Mouse (Mus musculus) olfactory bulb, adult 2 months (tissue): Measurements from ENCODE around the gene Gtpbp2. TPM values are rescaled to one million over a fixed set of nuclear protein-coding genes. Genes with fewer than 3 reads are reported as not detected.
A peak's percentile ranks its signal among the peaks of the same experiment; 100 is the strongest.

Experiments used
- H3K27ac ChIP-seq: fragments of 200-500 bp; 2 replicates; pipeline ENCODE4 v1.5.1; 2012; ENCODE audit warnings: low read depth, low read length; ENCODE audit not compliant: insufficient read depth
- H3K4me1 ChIP-seq: fragments of 200-500 bp; 2 replicates; pipeline ENCODE4 v1.6.1; 2012; ENCODE audit warnings: low read length; ENCODE audit not compliant: control insufficient read depth, insufficient read depth
- H3K4me3 ChIP-seq: fragments of 200-500 bp; 2 replicates; pipeline ENCODE4 v1.5.1; 2012; ENCODE audit warnings: mild to moderate bottlenecking, low read depth, low read length, moderate library complexity; ENCODE audit not compliant: insufficient read depth
- CTCF ChIP-seq: fragments of 200-500 bp; IDR thresholded peaks from 2 replicates; pipeline ENCODE4 v1.5.1; 2012; ENCODE audit warnings: low read depth, mild to moderate bottlenecking, low read length, moderate library complexity; ENCODE audit not compliant: insufficient read depth
- POLR2A ChIP-seq: fragments of 200-500 bp; IDR thresholded peaks from 2 replicates; pipeline ENCODE4 v1.6.1; 2012; ENCODE audit warnings: mild to moderate bottlenecking, low read depth, low read length, moderate library complexity; ENCODE audit not compliant: insufficient read depth
- WGBS: fragments of 180-500 bp; shearing (Covaris S2); methylation state at CpG from one replicate; pipeline ENCODE4 v1.1.7; 2018; 5-methylcytosine and 5-hydroxymethylcytosine counted together
- polyA plus RNA-seq: library from polyadenylated mRNA; stranded (reverse); fragments of >200 nt; gene quantifications from 2 replicates; pipeline ENCODE4 v1.2.4, GENCODE M21; 2012; ENCODE audit warnings: low replicate concordance; ENCODE audit not compliant: missing spikeins, insufficient read depth, insufficient read length

Gene Gtpbp2
- polyA plus RNA-seq: not detected in 2 replicates

DNA sequence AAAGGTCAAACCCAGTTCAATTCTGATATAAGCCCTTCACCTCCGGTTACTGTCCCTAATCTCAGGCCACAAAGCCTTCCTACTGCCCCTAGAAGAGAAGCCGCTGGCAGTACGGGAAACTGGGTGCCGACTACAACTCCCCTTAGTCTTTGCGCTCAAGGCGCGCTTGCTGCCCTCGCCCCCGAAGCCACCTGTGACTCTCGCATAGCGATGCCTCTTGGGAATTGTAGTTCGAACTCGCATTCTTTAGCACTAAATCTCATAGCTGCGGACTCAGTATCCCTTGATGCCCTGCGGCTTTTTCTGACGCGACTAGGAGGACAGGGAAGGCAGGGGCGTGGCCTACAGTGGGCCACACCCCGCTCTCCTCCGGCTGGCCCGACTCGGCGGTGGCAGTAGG lies at the start of gene Gtpbp2:
Gene Gtpbp2, plus strand, starts transcription at position 347 of the 400 bp plus-strand sequence.
- H3K27ac ChIP-seq: peak within 1 kb of the TSS; percentile 74
- TF ChIP-seq CTCF (no peak), POLR2A (no peak)
- 0% methylated on average over 23 of the region's 23 CpGs for WGBS
- peak within 1 kb of the TSS; percentile 74 for H3K4me3 ChIP-seq
- peaks cover 12% of the 10 kb centered on the region for H3K4me1 ChIP-seq

DNA sequence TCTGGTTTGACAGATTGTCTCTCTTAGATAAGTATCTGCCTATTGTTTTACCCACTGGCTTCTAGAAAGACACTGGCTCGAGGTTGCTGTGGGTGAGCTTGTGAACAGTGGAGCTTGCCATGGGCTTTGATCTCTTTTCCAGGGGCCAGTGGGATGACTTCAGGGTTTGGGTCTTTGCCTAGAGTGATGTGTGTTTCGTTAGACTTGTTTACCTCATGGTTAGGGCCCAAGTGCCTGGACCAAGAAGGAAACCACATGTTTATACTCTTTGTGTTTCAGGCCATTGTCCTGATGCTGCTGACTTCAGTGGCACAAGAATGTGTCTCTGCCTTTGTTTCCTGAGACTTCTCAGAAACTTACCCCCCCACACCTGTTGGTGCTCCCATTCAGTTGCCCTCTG lies 45.3 kb upstream of the Gtpbp2 start:
- no peak for TF ChIP-seq POLR2A
- TF ChIP-seq CTCF: no peak
- no peak overlapping the region for H3K4me3 ChIP-seq
- 48% methylated on average over 2 of the region's 2 CpGs for WGBS
- H3K27ac ChIP-seq: no peak overlapping the region
- H3K4me1 ChIP-seq: peaks cover 10% of the 10 kb centered on the region; the same call in 1 of the 2 replicates

DNA sequence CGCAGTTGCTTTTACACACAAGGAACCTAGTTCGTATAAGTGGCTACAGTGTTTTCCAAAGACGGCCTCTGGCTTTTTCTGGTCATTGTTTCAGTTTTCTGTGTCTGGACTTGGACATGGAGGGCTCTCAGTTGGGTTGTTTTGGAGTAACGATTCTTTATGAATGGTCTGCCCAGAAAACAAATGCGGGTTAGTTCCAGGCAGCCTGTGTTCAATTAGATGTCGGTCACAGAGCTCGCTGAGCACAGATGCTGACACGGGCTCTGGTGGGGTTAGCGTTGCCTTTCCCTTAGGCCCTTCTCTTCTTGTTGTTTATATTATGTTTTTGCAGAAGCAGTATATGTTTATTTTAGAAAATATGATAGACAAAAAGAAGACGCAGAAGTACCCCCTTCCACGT lies 44.7 kb upstream of the Gtpbp2 start:
- Histone ChIP-seq H3K4me3 (no peak overlapping the region), H3K4me1 (peaks cover 10% of the 10 kb centered on the region; the same call in 1 of the 2 replicates), H3K27ac (no peak overlapping the region)
- 55% methylated on average over 11 of the region's 11 CpGs for WGBS
- no peak for TF ChIP-seq POLR2A
- TF ChIP-seq CTCF: no peak

DNA sequence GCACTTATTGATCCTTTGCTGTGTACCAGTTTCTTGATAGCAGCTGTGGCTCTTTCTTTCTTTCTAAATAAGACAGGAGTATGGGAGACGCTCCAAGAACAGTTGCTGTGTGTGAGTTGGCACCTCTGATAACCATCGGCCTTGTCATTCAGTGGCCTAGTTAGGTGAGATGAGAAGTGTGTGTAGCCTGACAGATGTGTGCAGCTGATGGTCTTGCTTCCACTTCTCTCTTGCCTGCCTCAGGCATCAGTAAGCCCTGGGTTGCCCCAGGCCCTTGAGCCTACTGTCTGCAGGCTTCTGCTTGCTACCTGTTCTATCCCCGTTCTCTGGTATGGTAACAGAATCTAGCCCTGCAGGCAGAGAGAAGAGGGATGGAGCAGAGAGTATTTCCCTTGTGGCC lies 44.0 kb upstream of the Gtpbp2 start:
- Histone ChIP-seq H3K4me1 (peaks cover 10% of the 10 kb centered on the region; the same call in 1 of the 2 replicates), H3K27ac (no peak overlapping the region), H3K4me3 (no peak overlapping the region)
- no peak for TF ChIP-seq CTCF
- no peak for TF ChIP-seq POLR2A
- 66% methylated on average over 3 of the region's 3 CpGs for WGBS

DNA sequence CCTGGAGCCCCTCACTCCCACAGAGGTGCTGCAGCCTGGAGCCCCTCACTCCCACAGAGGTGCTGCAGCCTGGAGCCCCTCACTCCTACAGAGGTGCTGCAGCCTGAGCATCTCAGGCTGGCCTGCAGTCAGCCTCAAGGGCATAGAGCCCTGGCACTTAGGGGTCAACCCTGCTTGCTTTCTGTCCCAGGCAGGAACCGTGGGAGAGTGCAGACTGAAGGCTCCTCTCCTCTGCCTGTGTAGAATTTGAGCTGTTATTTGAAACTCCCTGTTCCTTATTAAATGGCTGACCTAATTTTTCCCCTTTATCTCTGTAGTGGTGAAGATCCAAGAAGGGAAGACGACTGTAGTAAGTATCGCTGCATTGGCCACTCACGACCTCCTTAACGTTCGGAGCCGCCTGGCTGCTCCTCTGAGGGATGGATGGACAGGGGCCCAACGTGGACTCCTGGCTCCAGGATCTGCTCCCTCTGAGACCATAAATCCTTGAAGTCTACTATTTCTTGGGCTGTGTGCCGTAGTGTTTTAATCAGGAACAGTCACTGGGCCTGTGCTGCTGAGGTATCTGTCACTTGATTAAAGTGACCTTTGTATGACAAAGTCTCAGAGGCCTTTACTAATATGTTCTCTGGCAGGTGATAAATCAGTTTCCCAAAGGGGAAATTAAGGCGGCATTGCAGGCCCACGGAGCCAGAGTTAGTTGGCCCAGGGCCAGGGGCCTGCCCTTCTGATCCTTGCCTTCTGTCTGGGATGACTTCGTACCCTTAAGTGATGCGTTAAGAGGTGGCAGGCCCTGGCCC lies 43.0 kb upstream of the Gtpbp2 start:
- H3K4me3 ChIP-seq: no peak overlapping the region
- H3K27ac ChIP-seq: no peak overlapping the region
- 75% methylated on average over 13 of the region's 13 CpGs for WGBS
- TF ChIP-seq POLR2A (no peak), CTCF (no peak)
- H3K4me1 ChIP-seq: peaks cover 10% of the 10 kb centered on the region; the same call in 1 of the 2 replicates

DNA sequence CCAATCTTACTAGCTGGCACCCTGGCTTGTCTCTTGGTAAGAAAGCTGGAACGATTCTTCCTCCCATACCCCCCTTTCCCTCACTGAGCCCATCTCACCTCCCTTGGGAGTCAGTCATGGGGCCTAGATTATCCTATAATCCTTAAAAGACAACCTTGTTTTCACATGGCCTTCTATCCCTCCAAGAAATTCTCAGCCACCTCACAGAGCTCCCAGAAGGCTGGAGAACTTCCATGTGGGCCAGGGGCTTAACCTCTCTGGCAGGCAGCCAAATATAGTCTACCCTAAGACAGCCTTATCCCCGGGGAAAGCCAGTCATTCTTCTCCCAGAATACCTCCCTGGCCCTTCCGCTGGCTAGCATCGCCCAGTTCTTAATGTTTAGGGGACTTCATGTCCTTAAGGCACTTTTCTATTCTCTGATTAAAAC lies 42.4 kb upstream of the Gtpbp2 start:
- no peak for TF ChIP-seq POLR2A
- no peak for TF ChIP-seq CTCF
- no peak overlapping the region for H3K4me3 ChIP-seq
- H3K4me1 ChIP-seq: peaks cover 10% of the 10 kb centered on the region; the same call in 1 of the 2 replicates
- 57% methylated on average over 4 of the region's 4 CpGs for WGBS
- no peak overlapping the region for H3K27ac ChIP-seq

DNA sequence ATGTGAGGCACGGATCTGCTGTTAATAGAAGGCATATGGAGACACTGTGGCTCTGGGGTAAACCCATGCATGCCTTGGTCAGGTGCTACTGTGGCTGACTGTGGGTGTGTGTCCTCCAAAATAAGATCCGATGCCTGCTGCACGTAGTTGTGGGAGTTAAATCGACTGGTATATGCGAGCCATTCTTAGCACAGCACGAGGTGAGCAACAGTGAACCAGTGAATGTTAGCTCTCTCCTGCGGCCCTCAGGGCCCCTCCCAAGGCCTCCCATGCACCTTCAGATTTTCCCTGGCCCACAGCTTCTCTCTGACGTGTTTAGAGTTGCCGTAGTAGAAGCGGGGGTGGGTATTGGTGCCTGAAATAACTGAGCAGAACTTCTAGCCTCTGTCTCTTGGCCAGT lies 41.2 kb upstream of the Gtpbp2 start:
- TF ChIP-seq CTCF (no peak), POLR2A (no peak)
- Histone ChIP-seq H3K4me3 (no peak overlapping the region), H3K4me1 (peaks cover 10% of the 10 kb centered on the region; the same call in 1 of the 2 replicates), H3K27ac (no peak overlapping the region)
- WGBS: 56% methylated on average over 10 of the region's 10 CpGs

DNA sequence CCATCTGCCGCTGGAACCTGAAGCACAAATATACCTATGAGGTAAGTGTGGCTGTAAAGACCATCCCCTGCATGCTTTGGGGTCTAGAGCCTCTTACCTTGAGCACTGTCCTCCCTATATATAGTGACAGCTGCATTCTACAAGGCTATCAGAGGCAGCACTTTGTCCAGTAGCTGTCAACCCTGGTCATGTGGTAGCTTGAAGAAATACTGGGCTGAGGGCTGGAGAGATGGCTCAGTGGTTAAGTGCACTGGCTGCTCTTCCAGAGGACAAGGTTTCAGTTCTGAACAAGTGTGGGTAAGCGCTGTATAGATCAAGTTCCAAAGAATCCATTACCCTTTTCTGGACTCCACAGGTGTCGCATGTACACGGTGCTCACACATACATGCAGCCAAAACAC lies 38.0 kb upstream of the Gtpbp2 start:
- WGBS: 97% methylated on average over 4 of the region's 4 CpGs
- Histone ChIP-seq H3K4me3 (no peak overlapping the region), H3K27ac (no peak overlapping the region), H3K4me1 (peaks cover 5% of the 10 kb centered on the region; the same call in 1 of the 2 replicates)
- TF ChIP-seq CTCF (no peak), POLR2A (no peak)

DNA sequence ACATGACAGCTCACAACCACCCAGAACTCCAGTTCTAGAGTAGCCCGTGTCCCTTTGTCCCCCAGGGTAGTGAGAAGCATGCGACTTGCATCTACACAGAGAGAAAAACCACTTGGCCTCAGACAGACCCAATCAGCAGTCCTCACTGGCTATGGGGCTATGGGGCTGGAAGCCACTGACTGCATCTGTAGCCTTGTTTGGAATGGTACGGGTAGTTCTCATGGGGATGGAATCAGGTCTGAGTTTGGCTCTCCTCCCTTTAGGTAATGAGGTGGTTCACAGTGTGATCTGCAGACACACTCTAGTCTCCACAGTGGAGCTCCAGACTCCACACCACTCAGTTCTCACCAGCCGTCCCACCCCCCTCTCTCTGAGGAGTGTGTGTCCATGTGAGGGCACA lies 37.5 kb upstream of the Gtpbp2 start:
- no peak overlapping the region for H3K27ac ChIP-seq
- no peak overlapping the region for H3K4me3 ChIP-seq
- TF ChIP-seq POLR2A (no peak), CTCF (no peak)
- peaks cover 5% of the 10 kb centered on the region; the same call in 1 of the 2 replicates for H3K4me1 ChIP-seq
- 93% methylated on average over 4 of the region's 4 CpGs for WGBS
